Mouse (Mus musculus): ENCODE results near the gene Abtb2.

- TF ChIP-seq EP300 (IDR thresholded peaks at IDR 0.05; ENCODE audit: low read depth) (no peak), CTCF (IDR thresholded peaks at IDR 0.05; ENCODE audit: low read depth) (no peak)
Observed at GRCm38 (mm10) chr2:103675391-103675790, 109.3 kb downstream of the Abtb2 start.
